Mouse (Mus musculus) forebrain, embryonic 10.5 days (tissue): ENCODE results near the gene Radil. TPM values are rescaled to one million over a fixed set of nuclear protein-coding genes. Genes with fewer than 3 reads are reported as not detected.

ENCODE experiments used
- DNase-seq: peaks from one replicate; pipeline ENCODE4 v3.0.0-alpha.2; 2017; ENCODE audit warnings: low spot score; ENCODE audit errors: extremely low spot score
- H3K27ac ChIP-seq: fragments of 300-500 bp; sonication (generic); 2 replicates; pipeline ENCODE4 v1.5.1; 2016; ENCODE audit warnings: mild to moderate bottlenecking
- H3K27me3 ChIP-seq: fragments of 300-500 bp; sonication (generic); 2 replicates; pipeline ENCODE4 v1.6.1; 2016; ENCODE audit warnings: mild to moderate bottlenecking; ENCODE audit not compliant: poor library complexity, severe bottlenecking
- H3K36me3 ChIP-seq: fragments of 300-500 bp; sonication (generic); replicated peaks from 2 replicates; pipeline ENCODE4 v1.6.1; 2016; ENCODE audit warnings: mild to moderate bottlenecking, moderate library complexity
- H3K4me1 ChIP-seq: fragments of 300-500 bp; sonication (generic); 2 replicates; pipeline ENCODE4 v1.6.1; 2016
- H3K4me3 ChIP-seq: fragments of 300-500 bp; sonication (generic); 2 replicates; pipeline ENCODE4 v1.5.1; 2016; ENCODE audit warnings: mild to moderate bottlenecking, moderate library complexity
- H3K9me3 ChIP-seq: fragments of 300-500 bp; sonication (generic); 2 replicates; pipeline ENCODE4 v1.6.1; 2016; ENCODE audit warnings: mild to moderate bottlenecking, moderate library complexity
- WGBS: fragments of 180-500 bp; shearing (Covaris S2); methylation state at CpG from one replicate; pipeline ENCODE4 v1.1.7; 2016; 5-methylcytosine and 5-hydroxymethylcytosine counted together
- polyA plus RNA-seq: library from polyadenylated mRNA; unstranded; fragments of >200 nt; fragmentation: Nextera tagmentation; extraction: Ambion mirVana; gene quantifications from 2 replicates; pipeline ENCODE4 v1.2.1, GENCODE M21; 2016

Gene Radil
- polyA plus RNA-seq, 1 experiment from 2014 or later = 2.8 TPM

- no peak overlapping the region for H3K4me3 ChIP-seq
- H3K36me3 ChIP-seq = peaks cover 48% of the 10 kb centered on the region
- no peaks in the 10 kb centered on the region for H3K9me3 ChIP-seq
- WGBS = 68% methylated on average over 12 of the region's 12 CpGs
- peaks cover 61% of the 10 kb centered on the region for H3K4me1 ChIP-seq
- peak overlapping the region; percentile 82 for H3K27ac ChIP-seq
- DNase-seq = no peak
- no peaks in the 10 kb centered on the region for H3K27me3 ChIP-seq
Observed at GRCm38 (mm10) chr5:142448623-142449022, 102.3 kb downstream of the Radil start.

GRCm38 (mm10) chr5:142448076-142448475 is 102.8 kb downstream of the Radil start:
- DNase-seq = peak; percentile 91
- WGBS = 10% methylated on average over 9 of the region's 9 CpGs
- H3K4me1 ChIP-seq = peaks cover 66% of the 10 kb centered on the region
- H3K27ac ChIP-seq = peak overlapping the region; percentile 82
- H3K36me3 ChIP-seq = peaks cover 42% of the 10 kb centered on the region
- peak overlapping the region; percentile 4; the same call in 1 of the 2 replicates for H3K4me3 ChIP-seq
- no peaks in the 10 kb centered on the region for H3K27me3 ChIP-seq
- H3K9me3 ChIP-seq = no peaks in the 10 kb centered on the region

GRCm38 (mm10) chr5:142445709-142446108 is 105.2 kb downstream of the Radil start:
- Histone ChIP-seq H3K4me1 (peaks cover 73% of the 10 kb centered on the region), H3K27me3 (peaks cover 5% of the 10 kb centered on the region; the same call in 1 of the 2 replicates), H3K27ac (peak overlapping the region; percentile 69), H3K36me3 (peaks cover 20% of the 10 kb centered on the region), H3K4me3 (no peak overlapping the region), H3K9me3 (no peaks in the 10 kb centered on the region)
- WGBS = 53% methylated on average over 8 of the region's 8 CpGs
- no peak for DNase-seq

- peak overlapping the region; percentile 69; the same call in 1 of the 2 replicates for H3K27ac ChIP-seq
- H3K9me3 ChIP-seq = no peaks in the 10 kb centered on the region
- H3K27me3 ChIP-seq = peaks cover 5% of the 10 kb centered on the region; the same call in 1 of the 2 replicates
- H3K4me1 ChIP-seq = peaks cover 78% of the 10 kb centered on the region
- no peak for DNase-seq
- peaks cover 13% of the 10 kb centered on the region for H3K36me3 ChIP-seq
- no peak overlapping the region for H3K4me3 ChIP-seq
- 75% methylated on average over 11 of the region's 11 CpGs for WGBS
Observed at GRCm38 (mm10) chr5:142444791-142445531, 105.9 kb downstream of the Radil start.

GRCm38 (mm10) chr5:142443994-142444393 is 106.9 kb downstream of the Radil start:
- Histone ChIP-seq H3K36me3 (peaks cover 6% of the 10 kb centered on the region), H3K9me3 (no peaks in the 10 kb centered on the region), H3K27me3 (peaks cover 9% of the 10 kb centered on the region; the same call in 1 of the 2 replicates), H3K27ac (peak overlapping the region; percentile 42; the same call in 1 of the 2 replicates), H3K4me1 (peaks cover 88% of the 10 kb centered on the region), H3K4me3 (no peak overlapping the region)
- WGBS = 80% methylated on average over 14 of the region's 14 CpGs
- no peak for DNase-seq

- peaks cover 90% of the 10 kb centered on the region for H3K4me1 ChIP-seq
- peaks cover 6% of the 10 kb centered on the region for H3K36me3 ChIP-seq
- 81% methylated on average over 15 of the region's 15 CpGs for WGBS
Observed at GRCm38 (mm10) chr5:142443514-142443913, 107.4 kb downstream of the Radil start.

GRCm38 (mm10) chr5:142442045-142442440 is 108.9 kb downstream of the Radil start:
- peak overlapping the region; percentile 86; the same call in 1 of the 2 replicates for H3K27ac ChIP-seq
- peaks cover 79% of the 10 kb centered on the region for H3K4me1 ChIP-seq
- peaks cover 21% of the 10 kb centered on the region for H3K36me3 ChIP-seq
- H3K9me3 ChIP-seq = no peaks in the 10 kb centered on the region
- no peak overlapping the region for H3K4me3 ChIP-seq
- no peak for DNase-seq
- WGBS = 88% methylated on average over 7 of the region's 7 CpGs
- H3K27me3 ChIP-seq = peaks cover 23% of the 10 kb centered on the region

More at GRCm38 (mm10) chr5:142443514-142443913, 107.4 kb downstream of the Radil start:
- no peak for DNase-seq
- Histone ChIP-seq H3K9me3 (no peaks in the 10 kb centered on the region), H3K4me3 (no peak overlapping the region), H3K27me3 (peaks cover 14% of the 10 kb centered on the region; the same call in 1 of the 2 replicates), H3K27ac (no peak overlapping the region)

- DNase-seq = no peak
- peak overlapping the region; percentile 52 for H3K4me3 ChIP-seq
- H3K27me3 ChIP-seq = peaks cover 23% of the 10 kb centered on the region
- H3K4me1 ChIP-seq = peaks cover 77% of the 10 kb centered on the region
- WGBS = 69% methylated on average over 22 of the region's 22 CpGs
- peaks cover 27% of the 10 kb centered on the region for H3K36me3 ChIP-seq
- peak overlapping the region; percentile 86 for H3K27ac ChIP-seq
- H3K9me3 ChIP-seq = no peaks in the 10 kb centered on the region
Observed at GRCm38 (mm10) chr5:142441332-142442044, 109.4 kb downstream of the Radil start.

GRCm38 (mm10) chr5:142440451-142441147 is 110.3 kb downstream of the Radil start:
- Histone ChIP-seq H3K4me3 (peak overlapping the region; percentile 52), H3K9me3 (no peaks in the 10 kb centered on the region), H3K4me1 (peaks cover 71% of the 10 kb centered on the region), H3K27me3 (peaks cover 23% of the 10 kb centered on the region), H3K27ac (peak overlapping the region; percentile 86), H3K36me3 (peaks cover 35% of the 10 kb centered on the region)
- DNase-seq = peak; percentile 88
- WGBS = under 1% methylated on average over 19 of the region's 19 CpGs

GRCm38 (mm10) chr5:142439911-142440432 is 110.9 kb downstream of the Radil start:
- H3K9me3 ChIP-seq = no peaks in the 10 kb centered on the region
- H3K27ac ChIP-seq = peak overlapping the region; percentile 86
- H3K27me3 ChIP-seq = peaks cover 23% of the 10 kb centered on the region
- H3K4me1 ChIP-seq = peaks cover 65% of the 10 kb centered on the region
- peak overlapping the region; percentile 52 for H3K4me3 ChIP-seq
- under 1% methylated on average over 12 of the region's 12 CpGs for WGBS
- peaks cover 42% of the 10 kb centered on the region for H3K36me3 ChIP-seq
- DNase-seq = peak; percentile 40

- no peak overlapping the region for H3K4me3 ChIP-seq
- H3K36me3 ChIP-seq = peaks cover 55% of the 10 kb centered on the region
- DNase-seq = no peak
- H3K27me3 ChIP-seq = peaks cover 23% of the 10 kb centered on the region
- H3K27ac ChIP-seq = no peak overlapping the region
- no peaks in the 10 kb centered on the region for H3K9me3 ChIP-seq
- 92% methylated on average over 16 of the region's 16 CpGs for WGBS
- H3K4me1 ChIP-seq = peaks cover 51% of the 10 kb centered on the region
Observed at GRCm38 (mm10) chr5:142438380-142438938, 112.4 kb downstream of the Radil start.

GRCm38 (mm10) chr5:142435736-142436135 is 115.2 kb downstream of the Radil start:
- no peak for DNase-seq
- H3K9me3 ChIP-seq = no peaks in the 10 kb centered on the region
- no peak overlapping the region for H3K27ac ChIP-seq
- peaks cover 76% of the 10 kb centered on the region for H3K36me3 ChIP-seq
- no peak overlapping the region for H3K4me3 ChIP-seq
- WGBS = 96% methylated on average over 15 of the region's 15 CpGs
- H3K27me3 ChIP-seq = peaks cover 18% of the 10 kb centered on the region
- peaks cover 50% of the 10 kb centered on the region for H3K4me1 ChIP-seq
